Mouse (Mus musculus) spleen, postnatal 0 days (tissue): ENCODE results near the gene Rheb. TPM values are rescaled to one million over a fixed set of nuclear protein-coding genes. Genes with fewer than 3 reads are reported as not detected.

Experiments used
- polyA plus RNA-seq: library from polyadenylated mRNA; unstranded; fragments of >200 nt; fragmentation: Nextera tagmentation; extraction: Ambion mirVana; gene quantifications from 2 replicates; pipeline ENCODE4 v1.2.1, GENCODE M21; 2015

Gene Rheb
- polyA plus RNA-seq: 104 and 113 TPM in 2 replicates

DNA sequence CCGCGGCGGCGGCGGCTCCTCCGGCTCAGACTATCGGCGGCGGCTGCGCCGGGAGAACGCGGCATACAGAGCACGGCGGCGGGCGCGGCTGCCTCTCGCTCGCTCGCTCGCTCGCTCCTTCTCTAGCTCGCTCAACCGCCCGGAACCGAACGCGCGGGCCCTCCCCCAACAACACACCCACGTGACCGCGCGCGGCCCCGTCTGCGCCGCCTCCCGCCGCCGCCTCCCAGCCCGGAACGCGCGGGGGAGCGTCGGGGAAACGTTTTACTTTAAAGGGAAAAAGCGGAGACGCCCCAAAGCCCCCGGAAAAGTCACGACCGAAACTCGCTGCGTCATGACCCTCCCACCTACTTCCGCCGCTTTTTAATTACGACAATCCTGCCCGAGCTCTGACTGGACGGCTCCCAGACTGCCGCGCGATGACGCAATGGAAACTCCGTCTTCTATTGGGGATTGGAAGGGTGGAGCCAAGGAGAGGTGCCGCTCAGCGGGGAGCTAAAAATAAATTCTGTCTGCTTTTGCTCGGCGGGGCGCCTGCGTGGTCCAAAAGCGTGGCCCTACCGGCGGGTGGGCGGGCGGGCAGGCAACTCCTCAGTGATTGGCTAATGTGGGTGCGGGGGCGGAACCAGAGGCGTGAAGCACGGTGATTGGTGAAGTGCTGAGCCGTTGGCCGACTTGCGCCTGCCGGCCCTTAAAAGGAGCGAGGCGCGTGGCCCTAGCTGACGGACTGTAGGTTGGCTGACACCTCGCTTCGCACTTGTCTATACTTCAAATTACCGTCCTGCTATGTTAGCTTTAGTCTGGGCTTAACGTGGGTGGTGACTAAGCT, at the start of gene Rheb:
TSS of gene Rheb (minus strand) at position 351 of the 829 bp plus-strand sequence.

GRCm38 (mm10) chr5:24757816-24758215, 84.6 kb downstream of the Rheb start, which contains the start of gene Crygn:
TSS of gene Crygn (minus strand) at chr5:24758008.

Other genes with a start within 250 kb of the Rheb start
- 2.4 and 3.6 TPM in 2 replicates for gene Smarcd3, start 218.2 kb downstream of the Rheb start, polyA plus RNA-seq
- 15.3 and 17.1 TPM in 2 replicates for gene Nub1, start 157.1 kb downstream of the Rheb start, polyA plus RNA-seq
- 2.3 and 4.0 TPM in 2 replicates for gene Wdr86, start 111.9 kb downstream of the Rheb start, polyA plus RNA-seq
- gene Crygn, start 84.6 kb downstream of the Rheb start, polyA plus RNA-seq: 1.9 and 2.4 TPM in 2 replicates